Mouse (Mus musculus): ENCODE results near the gene Rtkn.

- no peak for TF ChIP-seq CTCF (IDR thresholded peaks at IDR 0.05; ENCODE audit: control insufficient read depth, insufficient read depth, insufficient read length)
- no peak for TF ChIP-seq USF1 (IDR thresholded peaks at IDR 0.05; ENCODE audit: low read depth)
- no peak for TF ChIP-seq MYOG (IDR thresholded peaks at IDR 0.05; ENCODE audit: control insufficient read depth, extremely low read depth, insufficient read length)
- TF ChIP-seq MYOD1 (IDR thresholded peaks at IDR 0.05; ENCODE audit: control insufficient read depth, insufficient read length, low read depth): no peak
- TF ChIP-seq MAX (IDR thresholded peaks at IDR 0.05): no peak
- TF ChIP-seq CEBPB (IDR thresholded peaks at IDR 0.05; ENCODE audit: low read depth): no peak
- TF ChIP-seq FOSL1 (IDR thresholded peaks at IDR 0.05; ENCODE audit: insufficient read depth, low read length, poor library complexity, severe bottlenecking): no peak
Observed at GRCm38 (mm10) chr6:83166243-83166630, 31.0 kb downstream of the Rtkn start.
